Mouse (Mus musculus): Measurements from ENCODE around the gene Fyb.

The Fyb gene

GRCm38 (mm10) chr15:6522653-6523167, at the start of gene Fyb:
Gene Fyb, plus strand, starts transcription at chr15:6522853.
- no peak for DNase-seq

- no peak for DNase-seq
Observed at GRCm38 (mm10) chr15:6483561-6483960, 39.1 kb upstream of the Fyb start.

DNA sequence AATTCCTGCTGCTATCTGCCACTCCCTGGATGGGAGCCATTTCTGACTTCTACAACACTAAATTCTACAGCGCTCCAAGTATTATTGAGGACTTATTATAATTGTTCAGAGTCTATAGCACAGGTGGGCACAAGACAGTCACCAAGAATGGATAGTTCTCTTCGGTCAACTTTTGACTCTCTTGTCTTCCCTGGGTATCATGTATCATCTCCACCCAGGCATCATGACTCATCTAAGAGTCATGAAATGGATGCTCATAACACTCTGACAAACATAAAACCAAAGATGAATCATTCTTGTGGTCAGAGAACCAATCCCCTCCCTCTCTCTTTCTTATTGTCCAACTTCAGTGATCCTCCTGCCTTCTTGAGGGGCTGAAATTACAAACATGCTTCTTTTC, 30.3 kb upstream of the Fyb start:
- DNase-seq = no peak

DNA sequence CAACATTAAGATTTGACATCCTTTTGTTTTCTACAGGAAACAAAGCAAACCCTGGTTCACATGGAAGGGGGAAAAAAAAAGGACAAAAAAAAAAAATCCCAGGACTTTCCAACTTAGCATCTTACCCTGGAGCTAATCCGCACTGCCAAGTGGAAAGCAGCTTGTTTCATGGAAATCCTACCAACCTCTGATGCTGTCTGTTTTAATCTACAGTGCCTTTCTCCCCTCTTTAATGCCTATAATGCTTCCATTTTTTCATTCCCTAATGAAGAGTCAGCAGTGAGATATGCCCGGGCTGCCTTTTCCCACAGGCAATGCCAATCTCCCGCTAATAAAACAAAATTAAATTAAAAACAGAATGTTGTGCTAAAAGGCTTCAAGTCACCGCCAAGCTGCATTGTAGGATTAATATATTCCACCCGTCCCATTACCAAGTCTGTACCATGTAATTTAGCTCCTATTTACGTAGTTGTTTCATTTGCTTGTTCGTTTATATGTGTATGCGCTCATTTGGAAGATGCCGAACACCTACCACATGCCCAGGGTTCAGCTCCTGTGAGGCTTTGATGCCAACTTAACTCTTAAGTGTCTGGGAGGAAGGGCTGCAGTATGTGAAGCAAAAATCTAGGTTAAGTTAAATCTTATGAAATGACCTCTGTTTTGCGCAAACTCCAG, 24.1 kb upstream of the Fyb start:
- no peak for DNase-seq

- DNase-seq = no peak
Observed at GRCm38 (mm10) chr15:6500787-6501186, 21.9 kb upstream of the Fyb start.

DNA sequence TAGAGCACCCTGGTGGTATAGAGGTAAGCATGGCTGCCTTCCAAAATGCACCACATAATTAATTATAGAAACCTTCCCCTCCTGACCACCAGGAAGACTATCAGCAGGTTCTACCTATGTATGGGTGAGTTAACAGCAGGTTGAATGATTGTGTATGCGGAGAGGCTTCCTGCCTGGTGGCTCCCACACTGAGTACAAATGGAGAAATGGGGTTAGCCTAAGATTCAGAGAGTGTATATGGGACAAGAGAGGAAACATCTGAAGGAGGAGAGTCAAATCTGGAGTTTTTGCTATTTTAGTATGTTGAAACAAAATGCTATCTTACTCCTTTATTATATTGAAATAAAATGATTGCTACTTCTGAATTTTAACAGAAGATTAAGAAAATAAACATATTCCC, 5.1 kb upstream of the Fyb start:
- no peak for DNase-seq

- no peak for DNase-seq
Observed at GRCm38 (mm10) chr15:6519417-6520255, 3.0 kb upstream of the Fyb start.

DNA sequence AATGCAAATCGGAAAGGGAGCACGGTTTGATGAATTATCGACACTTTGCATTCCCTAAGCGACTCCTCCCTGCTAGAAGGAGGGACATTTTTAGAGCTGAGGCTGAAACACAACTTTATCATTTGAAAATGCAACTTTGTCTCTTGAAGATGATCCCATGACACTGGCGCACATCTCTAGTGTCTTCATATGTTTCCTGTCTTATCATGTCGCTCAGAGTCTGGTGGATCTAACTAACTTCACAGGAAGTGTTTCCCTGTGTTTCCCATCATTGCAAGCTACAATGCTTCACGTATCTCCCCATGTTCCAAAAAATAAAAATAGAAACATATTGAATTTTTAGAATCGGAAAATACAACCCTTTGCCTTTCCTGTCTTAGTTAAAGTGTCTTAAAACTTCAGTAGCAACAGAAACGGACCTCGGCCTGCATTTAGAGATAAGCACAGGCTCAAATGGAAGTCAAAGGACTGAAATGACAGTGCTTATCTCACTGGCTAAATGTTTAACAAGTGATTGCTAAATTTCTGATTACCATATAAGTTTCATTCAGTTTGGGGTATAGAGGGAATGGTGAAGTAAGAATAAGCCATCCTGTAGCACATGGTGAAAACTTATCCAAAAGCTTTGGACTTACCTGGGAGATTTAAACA, 2.0 kb upstream of the Fyb start:
- DNase-seq = no peak

DNA sequence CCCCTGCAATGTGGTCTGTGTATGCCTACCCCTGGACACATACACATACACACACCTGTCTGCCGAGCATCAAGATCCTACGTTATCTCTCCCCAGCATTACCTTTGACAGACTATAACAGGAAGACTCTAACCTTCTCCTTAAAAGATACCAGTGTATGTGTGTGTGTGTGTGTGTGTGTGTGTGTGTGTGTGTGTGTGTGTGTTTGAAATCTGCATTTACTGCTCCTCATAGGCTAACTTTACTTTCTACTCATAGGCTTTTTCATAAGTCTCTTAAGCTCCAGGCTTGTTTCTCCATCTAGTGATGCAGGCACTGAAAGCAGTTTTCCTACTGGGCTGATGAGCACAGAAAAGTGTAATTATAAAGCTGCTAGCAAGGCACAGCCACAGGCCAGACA, 2.1 kb downstream of the Fyb start:
- no peak for DNase-seq

DNA sequence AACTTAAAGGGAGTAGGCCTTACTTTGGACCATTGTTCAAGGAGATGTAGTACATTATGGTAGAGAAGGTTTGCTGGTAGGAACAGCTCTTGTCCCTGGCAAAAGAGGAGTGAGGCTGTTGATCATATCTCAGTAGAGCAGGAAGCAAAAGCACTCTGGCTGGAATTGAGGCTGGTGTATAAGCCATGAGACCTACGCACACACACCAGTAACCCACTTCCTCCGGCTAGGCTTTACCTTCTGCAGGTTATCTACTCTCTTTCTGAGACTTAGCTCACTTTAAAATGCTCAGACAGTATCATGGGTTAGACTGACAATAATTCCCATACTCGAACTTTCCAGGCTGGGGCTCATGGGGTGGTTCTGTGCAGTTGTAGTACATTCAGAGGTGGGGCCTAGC, 2.7 kb downstream of the Fyb start:
- DNase-seq = no peak

- no peak for DNase-seq
Observed at GRCm38 (mm10) chr15:6533858-6534343, 11.2 kb downstream of the Fyb start.

GRCm38 (mm10) chr15:6534592-6534991, 11.9 kb downstream of the Fyb start:
- DNase-seq = no peak

- no peak for DNase-seq
Observed at GRCm38 (mm10) chr15:6539639-6540338, 17.1 kb downstream of the Fyb start.

DNA sequence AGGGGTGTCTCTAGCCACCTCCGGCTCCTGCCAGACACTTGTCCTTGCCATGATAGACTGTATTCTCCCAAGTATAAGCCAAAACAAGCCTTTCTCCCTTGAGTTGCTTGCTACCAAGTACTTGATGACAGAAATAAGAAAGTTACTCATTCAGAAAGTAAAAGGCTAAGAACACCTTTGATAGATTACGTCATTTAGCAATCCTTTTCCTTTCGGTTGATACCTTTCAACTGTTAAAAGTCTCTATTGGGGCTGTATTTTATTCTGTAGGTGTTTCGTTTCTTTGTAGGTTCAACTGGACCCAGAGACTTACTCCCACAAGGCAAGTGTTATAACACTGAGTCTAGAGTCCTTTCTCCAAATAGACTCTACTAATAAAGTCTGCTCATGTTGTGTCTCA, 26.3 kb downstream of the Fyb start:
- DNase-seq = no peak

DNA sequence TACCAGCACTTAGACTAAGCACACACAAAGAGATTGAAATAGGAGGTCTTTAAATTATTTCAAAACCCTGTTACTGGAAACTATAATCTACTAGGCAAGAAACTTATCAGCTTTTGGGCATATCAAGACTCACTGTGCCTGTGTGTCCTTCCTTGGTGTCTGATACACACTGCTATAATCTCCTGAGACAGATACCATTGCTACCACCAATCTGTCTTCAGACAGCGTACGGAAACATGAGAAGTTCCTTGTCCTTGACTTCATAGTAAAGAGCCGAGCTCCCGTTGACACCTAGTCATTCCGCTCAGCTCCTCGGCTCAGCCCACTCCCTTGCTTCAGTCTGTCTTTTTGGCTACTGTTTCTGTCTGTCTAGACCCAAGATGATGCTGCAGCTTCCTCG, 29.2 kb downstream of the Fyb start:
- no peak for DNase-seq

DNA sequence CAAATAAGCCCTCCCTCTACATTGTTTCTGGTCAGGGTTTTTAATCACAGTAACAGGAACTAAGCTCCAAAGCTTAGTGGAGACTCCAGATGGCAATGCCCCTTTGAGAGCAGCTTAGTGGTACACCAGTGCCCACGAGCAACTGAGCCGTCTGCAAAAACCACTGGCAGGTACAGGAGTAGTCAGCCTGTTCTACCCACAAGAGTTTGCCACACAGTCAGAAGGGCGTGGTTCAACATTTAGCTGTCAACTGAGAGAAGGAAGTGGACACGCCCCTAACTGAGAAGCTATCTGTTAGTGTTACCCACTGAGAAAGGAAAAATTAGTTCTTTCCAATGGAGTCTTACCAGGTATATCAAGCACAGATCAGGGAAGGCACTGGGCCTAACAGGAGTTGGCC, 32.1 kb downstream of the Fyb start:
- no peak for DNase-seq

DNA sequence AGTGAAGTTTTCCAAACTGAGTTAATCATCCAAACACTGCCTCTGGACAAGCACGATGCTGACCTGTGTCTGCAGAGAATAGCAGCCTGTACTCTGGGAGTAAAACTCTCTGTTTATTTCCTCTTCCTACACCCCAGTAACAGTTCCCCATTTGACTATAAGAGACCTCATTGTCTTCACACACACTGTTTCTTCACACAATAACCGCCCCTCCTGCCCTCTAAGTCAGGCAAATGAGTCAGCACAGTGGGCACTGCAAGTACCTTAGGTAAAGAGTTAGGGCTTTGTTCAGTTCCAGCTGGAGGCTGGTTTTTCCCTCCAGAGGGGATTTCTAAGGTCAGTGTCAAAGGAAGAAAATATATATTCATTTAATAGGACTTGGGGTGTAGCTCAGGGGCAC, 32.9 kb downstream of the Fyb start:
- no peak for DNase-seq

DNA sequence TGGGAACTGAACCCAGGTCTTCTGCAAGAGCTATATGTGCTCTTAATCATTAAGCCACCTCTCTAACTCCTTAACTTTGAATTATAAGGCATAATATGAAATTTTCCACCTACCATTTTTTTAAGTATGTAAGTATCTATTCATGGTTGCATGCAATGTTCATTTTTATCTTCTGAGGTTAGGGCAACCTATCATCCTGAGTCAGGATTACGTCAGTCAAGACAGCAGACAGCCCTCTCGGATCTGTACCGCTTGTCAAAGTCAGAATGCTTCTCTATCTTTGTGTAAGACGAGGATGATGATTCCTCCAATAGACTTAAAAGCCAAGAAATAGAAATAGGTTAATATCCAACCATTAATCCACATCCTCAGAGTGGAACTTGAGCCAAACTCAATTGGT, 33.6 kb downstream of the Fyb start:
- DNase-seq = no peak

DNA sequence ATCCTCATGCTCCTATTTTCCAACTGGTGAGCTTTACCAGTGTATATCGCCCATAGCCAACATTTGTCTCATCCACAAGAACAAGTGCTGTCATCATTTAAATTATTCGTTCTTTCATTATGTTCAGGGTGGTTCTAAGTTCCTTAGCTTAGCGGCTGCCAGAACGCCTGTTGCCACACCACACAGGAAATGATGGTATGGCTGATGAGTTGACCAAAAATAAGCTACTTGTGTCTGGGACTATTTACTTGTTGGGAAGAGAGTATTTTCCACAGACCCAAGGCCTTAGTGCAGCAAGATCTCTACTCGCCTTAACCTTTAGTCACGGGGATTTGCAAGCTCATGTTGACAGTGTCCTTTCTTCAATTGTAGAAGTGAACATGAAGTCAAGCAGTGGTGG, 34.3 kb downstream of the Fyb start:
- no peak for DNase-seq

- no peak for DNase-seq
Observed at GRCm38 (mm10) chr15:6557552-6557951, 34.9 kb downstream of the Fyb start.

- no peak for DNase-seq
Observed at GRCm38 (mm10) chr15:6559188-6559587, 36.5 kb downstream of the Fyb start.

- no peak for DNase-seq
Observed at GRCm38 (mm10) chr15:6560696-6561095, 38.0 kb downstream of the Fyb start.

- no peak for DNase-seq
Observed at GRCm38 (mm10) chr15:6562161-6562560, 39.5 kb downstream of the Fyb start.

Measured in cerebellum, postnatal 36 days (tissue).